Mouse (Mus musculus) spleen, adult 12 weeks (tissue): ENCODE results near the gene Dph7.
"Not testable (repeated sequence)": the region's sequence is repeated elsewhere in the genome, so short reads cannot be mapped to it uniquely, and the experiment has no call there.

Source experiments
- DNase-seq: peaks from one replicate; pipeline ENCODE4 v3.0.0; 2022; ENCODE audit warnings: low spot score

Dph7 gene

GRCm38 (mm10) chr2:24962304-24963000, at the start of gene Dph7:
Dph7 (plus strand) TSS chr2:24962400.
- DNase-seq, result peak; percentile 79

GRCm38 (mm10) chr2:24912589-24912988, 49.6 kb upstream of the Dph7 start:
- no peak for DNase-seq

DNA sequence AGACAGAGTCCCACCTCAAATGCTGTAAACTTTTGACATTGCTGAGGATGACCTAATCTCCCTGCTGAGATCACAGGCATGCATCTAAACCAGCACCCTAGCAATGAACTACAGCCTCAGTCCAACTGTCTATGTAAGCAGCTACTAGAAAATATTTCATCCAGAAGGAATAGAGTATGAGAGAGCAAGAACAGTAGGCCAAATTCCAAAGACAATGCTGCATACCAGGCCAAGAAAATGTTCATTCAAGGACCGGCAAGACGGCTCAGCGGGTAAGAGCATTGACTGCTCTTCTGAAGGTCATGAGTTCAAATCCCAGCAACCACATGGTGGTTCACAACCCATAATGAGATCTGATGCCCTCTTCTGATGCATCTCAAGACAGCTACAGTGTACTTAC, 47.4 kb upstream of the Dph7 start:
- no peak for DNase-seq

GRCm38 (mm10) chr2:24918930-24919838, 43.0 kb upstream of the Dph7 start, which contains the start of gene Ehmt1:
Ehmt1 (minus strand) TSS chr2:24919614.
- DNase-seq, result peak; percentile 92

DNA sequence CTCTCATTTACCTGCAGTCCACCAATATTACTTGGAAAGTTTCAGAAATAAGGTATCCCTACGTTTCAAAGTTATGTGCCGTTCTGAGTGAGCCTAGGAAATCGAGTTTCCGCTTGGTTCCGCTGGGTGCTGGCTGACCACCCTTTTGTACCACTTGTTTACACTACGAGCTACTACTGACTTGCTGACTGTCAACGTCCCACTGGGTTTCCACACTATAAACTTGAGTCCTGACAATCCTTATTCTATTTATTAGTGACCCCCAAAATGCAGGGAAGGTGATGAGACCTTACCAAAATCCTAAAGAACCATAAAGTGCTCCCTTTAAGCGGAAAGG, 42.4 kb upstream of the Dph7 start:
- no peak for DNase-seq

DNA sequence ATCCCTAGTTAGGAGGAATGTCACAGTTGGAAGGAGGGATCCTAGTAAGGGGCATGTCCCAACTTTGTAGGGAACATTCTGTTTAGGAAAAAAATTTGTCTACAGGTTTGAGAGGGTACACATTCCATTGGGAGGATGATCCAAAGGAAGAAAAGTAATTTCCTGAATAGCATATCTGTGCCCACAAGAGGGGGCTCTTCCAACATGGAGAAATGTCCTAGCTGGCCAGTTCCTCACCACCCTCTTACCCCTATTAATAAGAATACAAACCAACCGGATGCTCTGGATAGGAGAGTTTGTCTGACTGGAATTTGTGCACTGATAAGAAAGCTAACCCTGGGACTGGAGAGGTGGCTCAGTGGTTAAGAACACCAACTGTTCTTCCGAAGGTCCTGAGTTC, 38.6 kb upstream of the Dph7 start:
- no peak for DNase-seq

DNA sequence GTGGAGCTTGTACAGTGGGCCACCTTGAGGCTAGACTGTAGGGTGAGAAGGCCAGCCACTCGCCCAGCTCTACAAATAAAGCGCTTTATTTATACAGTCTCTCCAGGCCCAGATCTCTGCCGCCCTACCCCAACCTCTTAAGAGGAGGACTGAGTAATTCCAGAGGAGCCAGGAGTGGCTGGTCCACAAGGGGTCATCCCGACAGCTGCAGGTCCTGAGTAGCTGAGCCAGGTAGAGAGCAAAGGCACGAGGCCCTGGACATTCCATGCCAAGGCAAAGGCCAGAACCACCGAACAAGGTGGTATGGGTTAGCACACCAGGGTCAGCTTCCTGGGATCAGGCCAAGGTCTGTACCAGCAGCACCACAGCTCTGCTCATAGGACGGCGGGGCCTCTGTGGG, 36.9 kb upstream of the Dph7 start:
- DNase-seq, result no peak

- no peak for DNase-seq
These were observed 35.7 kb upstream of the Dph7 start for GRCm38 (mm10) chr2:24926345-24926964.

- no peak for DNase-seq
These were observed 35.2 kb upstream of the Dph7 start for GRCm38 (mm10) chr2:24926965-24927358.

DNA sequence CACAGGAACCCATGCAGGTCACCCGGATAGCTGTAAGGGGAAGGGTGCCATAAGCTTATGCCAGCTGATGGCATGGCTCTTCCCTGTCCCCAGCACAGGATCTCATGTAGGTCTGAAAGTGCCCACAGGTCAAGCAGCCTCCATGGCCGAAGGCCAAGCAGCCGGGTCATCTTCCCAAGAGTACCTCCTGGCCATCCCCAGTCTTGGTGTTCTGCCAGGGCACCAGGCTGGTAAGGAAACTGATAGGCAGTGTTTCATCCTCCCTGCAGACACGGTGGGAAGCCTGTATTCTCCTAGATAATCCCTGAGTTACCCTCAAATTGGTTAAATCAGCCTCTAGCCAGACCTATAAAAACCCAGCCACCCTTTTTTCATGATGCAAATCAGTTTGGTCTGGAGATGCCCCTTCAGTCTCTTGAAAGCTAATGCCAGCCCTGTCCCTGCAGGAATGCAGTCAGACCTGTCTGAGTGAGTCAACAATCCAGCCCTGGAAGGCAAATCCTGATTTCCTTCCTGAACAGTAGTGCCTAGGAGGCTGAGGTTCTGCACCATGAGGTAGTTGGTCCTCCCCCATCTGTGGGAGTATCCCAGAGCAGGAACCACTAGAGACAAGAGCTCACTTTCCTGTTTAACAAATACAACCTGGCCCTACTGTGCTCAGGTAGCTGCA, 34.3 kb upstream of the Dph7 start:
- DNase-seq, result no peak

GRCm38 (mm10) chr2:24929119-24929518, 33.1 kb upstream of the Dph7 start:
- DNase-seq, result no peak

DNA sequence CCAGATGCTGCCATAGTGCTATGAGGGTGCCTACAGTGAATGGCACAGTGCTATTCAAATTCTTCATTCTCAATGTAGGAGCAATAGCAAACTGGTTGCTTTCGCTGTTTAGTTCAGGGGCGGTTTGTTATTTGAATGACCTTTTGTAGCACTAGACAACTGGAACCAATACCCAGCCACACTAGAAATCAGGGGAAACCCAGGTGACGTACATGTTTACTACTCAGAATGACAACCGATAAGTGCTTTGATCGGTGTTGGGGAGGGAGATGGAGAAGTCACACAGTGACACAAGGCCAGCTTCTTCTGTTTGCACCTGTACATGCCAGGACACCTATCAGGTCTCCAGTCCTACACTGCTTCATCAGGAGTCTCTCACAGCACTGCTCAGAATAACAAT, 32.6 kb upstream of the Dph7 start:
- no peak for DNase-seq

DNA sequence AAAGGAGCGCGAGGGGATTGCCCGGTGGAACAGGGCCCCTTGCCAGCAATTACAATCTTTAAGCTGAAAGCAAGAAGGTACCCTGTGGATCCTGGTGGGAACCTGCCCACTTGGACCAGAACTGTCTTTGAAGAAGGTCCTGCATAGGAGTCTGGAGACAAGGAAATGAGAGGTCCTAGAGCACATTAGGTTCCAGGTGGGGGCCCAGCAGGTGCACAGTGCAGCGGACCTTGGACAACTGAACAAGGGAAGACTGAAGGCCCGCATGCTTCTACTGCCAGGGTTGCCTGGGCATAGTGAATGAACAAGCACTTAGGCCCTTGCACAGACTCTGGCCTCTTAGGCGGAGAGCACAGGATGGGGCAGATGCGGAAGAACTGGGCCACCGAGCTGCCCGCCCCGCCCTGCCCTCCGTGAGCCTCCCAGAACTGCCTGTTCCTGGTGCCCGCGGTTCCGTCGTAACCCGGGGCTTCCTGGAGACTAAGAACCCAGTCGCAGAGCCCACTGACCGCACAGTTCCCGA, 27.7 kb upstream of the Dph7 start:
- DNase-seq, result no peak

DNA sequence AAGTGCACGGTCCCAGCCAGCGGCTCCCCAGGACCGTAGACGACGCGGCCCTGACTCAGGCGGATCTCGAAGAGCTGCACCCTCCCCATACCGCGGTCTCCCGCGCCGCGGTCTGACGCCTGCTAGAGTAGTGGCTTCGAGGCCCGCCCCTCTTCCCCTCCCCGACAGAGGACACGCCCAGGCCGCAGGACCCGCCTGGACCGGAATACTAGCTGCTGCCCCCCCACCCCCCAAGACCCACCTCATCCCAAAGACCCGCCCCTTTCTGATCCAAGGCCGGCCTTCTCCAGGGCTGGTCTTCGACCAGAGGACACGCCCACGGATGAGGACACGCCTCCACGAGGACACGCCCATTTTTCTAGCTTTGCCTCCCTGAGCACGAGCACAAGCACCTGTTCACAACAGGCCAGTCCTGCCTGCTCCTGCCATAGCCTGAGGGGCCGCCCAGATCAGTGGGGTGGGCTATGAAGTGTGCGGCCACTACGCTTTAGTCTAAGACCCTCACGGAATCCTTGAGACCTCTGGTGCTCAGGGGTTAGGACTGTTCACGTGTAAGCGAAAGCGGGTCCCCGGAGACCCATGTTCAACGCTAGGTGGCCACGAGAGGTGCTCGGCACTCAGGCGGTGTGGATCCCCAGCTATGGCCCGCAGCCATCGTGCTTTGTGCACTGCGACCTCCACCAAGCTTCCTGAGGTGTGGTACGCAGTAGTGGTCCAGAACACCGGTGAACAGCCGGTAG, 27.0 kb upstream of the Dph7 start, which contains the start of gene Arrdc1:
Gene Arrdc1, minus strand, starts transcription at position 196 of the 740 bp plus-strand sequence.
- DNase-seq, result peak; percentile 93

GRCm38 (mm10) chr2:24942092-24942491, 20.1 kb upstream of the Dph7 start:
- no peak for DNase-seq

- not testable (repeated sequence) for DNase-seq
These were observed 17.9 kb upstream of the Dph7 start for GRCm38 (mm10) chr2:24944304-24944703.

- peak; percentile 98 for DNase-seq
These were observed 12.6 kb upstream of the Dph7 start, which contains the start of gene Zmynd19 for GRCm38 (mm10) chr2:24949421-24950188. Zmynd19 (plus strand) TSS chr2:24949792.

- peak; percentile 19 for DNase-seq
These were observed 12.0 kb upstream of the Dph7 start for GRCm38 (mm10) chr2:24950189-24950535.

- DNase-seq, result no peak
These were observed 9.6 kb upstream of the Dph7 start for GRCm38 (mm10) chr2:24952537-24953055.

GRCm38 (mm10) chr2:24960910-24961309, 1.3 kb upstream of the Dph7 start:
- no peak for DNase-seq
